In genomic region chr13:17028595-17028994, GRCm38 (mm10) we compare ENCODE assay signal across 9 mouse cellular contexts.
DNase-seq lines count a peak whose midpoint lies in the region; ATAC-seq and TF ChIP-seq lines count a peak whose summit lies in the region.
"Had no signal": no experiment of that assay in that cellular context is flagged by ENCODE, and none has a peak within 500 bp of the region (broad histone marks: within the 10 kb centered on the region; RNA-seq: fewer than 3 reads in every experiment).

No protein-coding gene starts in this region.

- POLR2A ChIA-PET in Patski (lab: Charles Lee), result no interaction called here

- no peak overlapping the region for H3K9ac ChIP-seq in heart, embryonic 11.5 days (ENCODE audit: low read depth, low read length)
- H3K9ac ChIP-seq: hindbrain, embryonic 15.5 days had no signal

- CTCF ChIA-PET in Patski (lab: Charles Lee), result interaction anchor here (0.7 to 2.5 kb wide), 10 partner anchors 9 to 1016 kb away, joined by 3 to 10 read pairs (median 6); no protein-coding TSS in a partner anchor

- H3K27me3 ChIP-seq in Patski, result no peaks in the 10 kb centered on the region
- no peaks in the 10 kb centered on the region for H3K27me3 ChIP-seq in heart, embryonic 11.5 days (ENCODE audit: control insufficient read depth, insufficient read depth, low read length)
- H3K27me3 ChIP-seq: hindbrain, embryonic 15.5 days had no signal

- no peak overlapping the region for H3K27ac ChIP-seq in heart, embryonic 11.5 days (ENCODE audit: low read depth, low read length)
- H3K27ac ChIP-seq in layer of hippocampus, adult 2 months, result no peak overlapping the region
- H3K27ac ChIP-seq: hindbrain, embryonic 15.5 days had no signal

- no peaks in the 10 kb centered on the region for H3K36me3 ChIP-seq in heart, embryonic 11.5 days (ENCODE audit: control insufficient read depth, insufficient read depth, low read length)
- H3K36me3 ChIP-seq: hindbrain, embryonic 15.5 days had no signal

- WGBS in heart, embryonic 11.5 days (ENCODE audit: insufficient replicate concordance), result 45% methylated on average over 3 of the region's 3 CpGs
- 17% methylated on average over 3 of the region's 3 CpGs for WGBS in lung, adult 2 months

- no peak for TF ChIP-seq POLR2A in lung, adult 2 months (IDR thresholded peaks at IDR 0.05; ENCODE audit: borderline replicate concordance, extremely low read depth, low read depth, low read length)

- DNase-seq in Patski (ENCODE audit: low read depth, low spot score), result no peak
- DNase-seq in cerebellum, postnatal 36 days, result peak; percentile 9 to 26
- DNase-seq in layer of hippocampus, adult 2 months (ENCODE audit: low spot score in 2 of 2), result peak; percentile 44 to 65
- DNase-seq in lung, adult 2 months, result no peak
- DNase-seq in retina, postnatal 1 day, result peak; percentile 70
- peak; percentile 76 for DNase-seq in thymus, postnatal 4 days

- no peaks in the 10 kb centered on the region for H3K9me3 ChIP-seq in heart, embryonic 11.5 days (replicated peaks; ENCODE audit: control insufficient read depth, low read length)
- H3K9me3 ChIP-seq: hindbrain, embryonic 15.5 days had no signal

- ATAC-seq in CD4-positive, CD25-positive, alpha-beta regulatory T cell, adult 4 months, result peak; percentile 79
- peak; percentile 60 for ATAC-seq in Patski
- peak; percentile 72 for ATAC-seq in heart, embryonic 11.5 days (replicated peaks; ENCODE audit: insufficient number of reproducible peaks, low FRiP score, low TSS enrichment)

- H3K4me2 ChIP-seq in heart, embryonic 11.5 days, result no peak overlapping the region
- H3K4me2 ChIP-seq: hindbrain, embryonic 15.5 days had no signal

- in situ Hi-C loops in Patski (cut with MboI; ENCODE audit: low pct_unique_long_range_greater_than_20kb), result no loop called here

- TF ChIP-seq CTCF in Patski (IDR thresholded peaks at IDR 0.05), result peak; percentile 65
- TF ChIP-seq CTCF in layer of hippocampus, adult 2 months (conservative IDR thresholded peaks at IDR 0.05), result peak; percentile 82
- TF ChIP-seq CTCF in lung, adult 2 months (IDR thresholded peaks at IDR 0.05; ENCODE audit: insufficient read depth, low read length), result 0 out of 2 replicates have a peak, but pooled peaks have one; percentile 20

- no peaks in the 10 kb centered on the region for H3K4me1 ChIP-seq in heart, embryonic 11.5 days (ENCODE audit: control insufficient read depth, insufficient read depth, low read length)
- no peaks in the 10 kb centered on the region for H3K4me1 ChIP-seq in lung, adult 2 months (ENCODE audit: control insufficient read depth, insufficient read depth, low read length)
- H3K4me1 ChIP-seq: hindbrain, embryonic 15.5 days had no signal

- no peak overlapping the region for H3K4me3 ChIP-seq in heart, embryonic 11.5 days (ENCODE audit: low read depth, low read length)
- H3K4me3 ChIP-seq in layer of hippocampus, adult 2 months, result no peak overlapping the region
- H3K4me3 ChIP-seq in lung, adult 2 months (replicated peaks; ENCODE audit: extremely low read depth, low read depth, low read length), result no peak overlapping the region
- H3K4me3 ChIP-seq: hindbrain, embryonic 15.5 days had no signal

Comparison
In these comparisons a context has a peak if more than half of its experiments do, and no peak if none do; other contexts are left out.
1. DNase-seq: peak in cerebellum, postnatal 36 days (2 of 2), layer of hippocampus, adult 2 months (2 of 2), retina, postnatal 1 day (single experiment) and thymus, postnatal 4 days (single experiment); none in Patski (single experiment) and lung, adult 2 months (single experiment).
2. CTCF ChIP-seq: peak in every context shown above with its lines; median percentile 82 in layer of hippocampus, adult 2 months; 65 in Patski; 20 in lung, adult 2 months.
3. Peak in every context shown above with its lines, with median percentiles within 50 percentile points of each other: ATAC-seq.